Mouse (Mus musculus) liver, embryonic 14.5 days (tissue): ENCODE data around the gene Ninj2.

Experiments
- CTCF ChIP-seq: IDR thresholded peaks from 2 replicates; pipeline ENCODE4 v1.5.1; 2016; ENCODE audit warnings: antibody characterized with exemption, low read depth, control low read depth
- EP300 ChIP-seq: IDR thresholded peaks from 2 replicates; pipeline ENCODE4 v1.6.1; 2016; ENCODE audit warnings: antibody characterized with exemption, low read depth

GRCm38 (mm10) chr6:120094091-120094776 is 1.1 kb downstream of the Ninj2 start:
- TF ChIP-seq CTCF (no peak), EP300 (no peak)
